Mouse (Mus musculus): ENCODE results near the gene Nin. TPM values are rescaled to one million over a fixed set of nuclear protein-coding genes. Genes with fewer than 3 reads are reported as not detected.

The Nin gene
- polyA plus RNA-seq, 1 experiment from 2014 or later = 9.4 TPM

GRCm38 (mm10) chr12:70101823-70102222 lies 11.7 kb downstream of the Nin start:
- H3K27ac ChIP-seq (ENCODE audit: low read depth, low read length) = no peak overlapping the region
- H3K4me3 ChIP-seq (ENCODE audit: low read length) = no peak overlapping the region
- H3K9me3 ChIP-seq (ENCODE audit: control insufficient read depth, low read length) = no peaks in the 10 kb centered on the region
- H3K36me3 ChIP-seq (ENCODE audit: control insufficient read depth, insufficient read depth, low read length) = 0 out of 2 replicates have a peak, but pooled peaks cover 2% of the 10 kb centered on the region
- no peak overlapping the region for H3K9ac ChIP-seq (ENCODE audit: low read depth, low read length)
- peaks cover 22% of the 10 kb centered on the region for H3K4me1 ChIP-seq (ENCODE audit: control insufficient read depth, insufficient read depth, low read depth, low read length)
- ATAC-seq = no peak
- no peak overlapping the region for H3K4me2 ChIP-seq (ENCODE audit: low read length)
- H3K27me3 ChIP-seq (replicated peaks; ENCODE audit: control insufficient read depth, insufficient read depth, low read length) = no peaks in the 10 kb centered on the region
- WGBS = 89% methylated on average over 5 of the region's 5 CpGs

GRCm38 (mm10) chr12:70097901-70098300 lies 15.6 kb downstream of the Nin start:
- WGBS = 75% methylated on average over 7 of the region's 7 CpGs
- H3K9me3 ChIP-seq (ENCODE audit: control insufficient read depth, low read length) = no peaks in the 10 kb centered on the region
- H3K9ac ChIP-seq (ENCODE audit: low read depth, low read length) = no peak overlapping the region
- no peak for ATAC-seq
- no peaks in the 10 kb centered on the region for H3K27me3 ChIP-seq (replicated peaks; ENCODE audit: control insufficient read depth, insufficient read depth, low read length)
- H3K4me3 ChIP-seq (ENCODE audit: low read length) = no peak overlapping the region
- peaks cover 2% of the 10 kb centered on the region; the same call in 1 of the 2 replicates for H3K4me1 ChIP-seq (ENCODE audit: control insufficient read depth, insufficient read depth, low read depth, low read length)
- no peak overlapping the region for H3K4me2 ChIP-seq (ENCODE audit: low read length)
- H3K27ac ChIP-seq (ENCODE audit: low read depth, low read length) = no peak overlapping the region
- 0 out of 2 replicates have a peak, but pooled peaks cover 2% of the 10 kb centered on the region for H3K36me3 ChIP-seq (ENCODE audit: control insufficient read depth, insufficient read depth, low read length)

DNA sequence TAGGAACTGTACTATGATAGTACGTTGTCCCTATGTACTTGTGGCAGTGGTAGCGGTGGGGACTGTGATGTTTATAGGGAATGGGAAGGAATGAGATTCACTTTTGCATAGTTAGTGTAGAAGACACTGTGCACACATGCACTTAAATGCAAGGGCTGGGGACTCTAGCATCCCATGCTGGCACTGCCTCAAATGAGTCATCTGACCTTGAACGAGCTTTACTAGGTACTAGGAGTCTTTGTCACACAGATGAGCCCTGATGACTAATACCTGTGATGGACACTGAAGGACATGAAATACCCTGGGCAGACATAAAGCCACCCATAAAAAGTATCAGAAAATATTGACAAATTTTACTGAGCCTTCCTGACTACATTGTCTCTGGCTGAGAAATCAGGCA lies 16.2 kb downstream of the Nin start:
- Histone ChIP-seq H3K4me1 (ENCODE audit: control insufficient read depth, insufficient read depth, low read depth, low read length) (peaks cover 2% of the 10 kb centered on the region; the same call in 1 of the 2 replicates), H3K27me3 (replicated peaks; ENCODE audit: control insufficient read depth, insufficient read depth, low read length) (no peaks in the 10 kb centered on the region), H3K9ac (ENCODE audit: low read depth, low read length) (no peak overlapping the region), H3K4me3 (ENCODE audit: low read length) (no peak overlapping the region), H3K4me2 (ENCODE audit: low read length) (no peak overlapping the region), H3K36me3 (ENCODE audit: control insufficient read depth, insufficient read depth, low read length) (0 out of 2 replicates have a peak, but pooled peaks cover 2% of the 10 kb centered on the region), H3K9me3 (ENCODE audit: control insufficient read depth, low read length) (no peaks in the 10 kb centered on the region), H3K27ac (ENCODE audit: low read depth, low read length) (no peak overlapping the region)
- ATAC-seq = no peak
- 94% methylated on average over 3 of the region's 3 CpGs for WGBS

DNA sequence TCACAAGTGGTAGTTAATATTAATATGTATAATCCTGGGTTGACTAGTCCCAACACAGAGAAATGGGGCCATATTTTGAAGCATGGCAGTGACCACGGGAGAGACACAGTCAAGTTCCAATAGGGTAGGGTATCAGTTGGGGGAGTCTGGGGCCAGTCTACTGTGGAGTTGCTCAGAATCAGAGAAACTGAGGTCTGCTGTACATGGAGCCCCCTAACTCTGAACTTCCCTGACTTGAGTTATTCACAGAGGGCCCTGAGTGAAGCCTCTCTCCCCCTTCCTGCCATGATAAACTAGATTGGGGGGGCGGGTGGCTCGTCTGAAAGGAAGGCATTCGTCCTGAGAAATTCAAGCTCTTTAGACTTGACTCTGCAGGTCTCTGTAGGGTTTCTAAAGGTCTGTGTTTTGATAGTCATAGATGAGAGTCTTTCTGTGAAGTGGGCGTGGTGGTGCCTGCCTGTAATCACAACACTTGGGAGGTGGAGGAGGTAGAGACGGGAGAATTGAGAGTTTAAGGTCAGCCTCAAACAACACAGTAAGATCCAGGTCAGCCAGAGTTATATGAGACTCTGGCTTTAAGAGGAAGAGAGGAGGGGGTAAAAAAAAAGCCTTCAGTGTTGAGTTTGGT lies 20.1 kb downstream of the Nin start:
- peaks cover 2% of the 10 kb centered on the region; the same call in 1 of the 2 replicates for H3K36me3 ChIP-seq (ENCODE audit: control insufficient read depth, insufficient read depth, low read length)
- H3K27me3 ChIP-seq (replicated peaks; ENCODE audit: control insufficient read depth, insufficient read depth, low read length) = no peaks in the 10 kb centered on the region
- H3K9ac ChIP-seq (ENCODE audit: low read depth, low read length) = no peak overlapping the region
- H3K4me2 ChIP-seq (ENCODE audit: low read length) = no peak overlapping the region
- H3K9me3 ChIP-seq (ENCODE audit: control insufficient read depth, low read length) = no peaks in the 10 kb centered on the region
- ATAC-seq = no peak
- peaks cover 2% of the 10 kb centered on the region; the same call in 1 of the 2 replicates for H3K4me1 ChIP-seq (ENCODE audit: control insufficient read depth, insufficient read depth, low read depth, low read length)
- no peak overlapping the region for H3K4me3 ChIP-seq (ENCODE audit: low read length)
- WGBS = 81% methylated on average over 5 of the region's 6 CpGs
- no peak overlapping the region for H3K27ac ChIP-seq (ENCODE audit: low read depth, low read length)

GRCm38 (mm10) chr12:70088297-70088696 lies 25.2 kb downstream of the Nin start:
- ATAC-seq = no peak
- WGBS = 93% methylated on average over 4 of the region's 4 CpGs
- H3K36me3 ChIP-seq (ENCODE audit: control insufficient read depth, insufficient read depth, low read length) = peaks cover 2% of the 10 kb centered on the region; the same call in 1 of the 2 replicates
- H3K4me1 ChIP-seq (ENCODE audit: control insufficient read depth, insufficient read depth, low read depth, low read length) = no peaks in the 10 kb centered on the region
- H3K27ac ChIP-seq (ENCODE audit: low read depth, low read length) = no peak overlapping the region
- no peak overlapping the region for H3K4me3 ChIP-seq (ENCODE audit: low read length)
- no peaks in the 10 kb centered on the region for H3K9me3 ChIP-seq (ENCODE audit: control insufficient read depth, low read length)
- H3K9ac ChIP-seq (ENCODE audit: low read depth, low read length) = no peak overlapping the region
- no peaks in the 10 kb centered on the region for H3K27me3 ChIP-seq (replicated peaks; ENCODE audit: control insufficient read depth, insufficient read depth, low read length)
- H3K4me2 ChIP-seq (ENCODE audit: low read length) = no peak overlapping the region

DNA sequence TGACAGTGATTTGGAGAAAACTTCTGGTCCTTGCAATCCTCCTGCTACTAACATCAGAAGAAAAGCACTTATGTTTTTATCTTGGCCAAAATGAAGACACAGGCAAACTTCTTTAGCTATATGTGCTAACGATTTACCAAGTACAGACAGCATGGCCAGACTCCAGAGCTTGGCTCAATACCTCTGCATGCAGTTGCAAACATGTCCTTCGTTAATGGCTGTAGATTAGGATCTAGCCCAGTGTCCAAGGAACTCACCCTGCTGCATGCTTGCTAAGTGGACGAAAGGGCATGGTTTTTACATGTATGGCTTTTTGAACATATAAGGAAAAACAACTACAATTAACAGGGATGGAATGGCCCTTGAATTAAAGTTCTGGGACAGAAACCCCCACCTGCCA lies 28.2 kb downstream of the Nin start:
- Histone ChIP-seq H3K4me3 (ENCODE audit: low read length) (no peak overlapping the region), H3K36me3 (ENCODE audit: control insufficient read depth, insufficient read depth, low read length) (peaks cover 2% of the 10 kb centered on the region; the same call in 1 of the 2 replicates), H3K27ac (ENCODE audit: low read depth, low read length) (no peak overlapping the region), H3K4me1 (ENCODE audit: control insufficient read depth, insufficient read depth, low read depth, low read length) (no peaks in the 10 kb centered on the region), H3K27me3 (replicated peaks; ENCODE audit: control insufficient read depth, insufficient read depth, low read length) (no peaks in the 10 kb centered on the region), H3K4me2 (ENCODE audit: low read length) (no peak overlapping the region), H3K9me3 (ENCODE audit: control insufficient read depth, low read length) (no peaks in the 10 kb centered on the region), H3K9ac (ENCODE audit: low read depth, low read length) (no peak overlapping the region)
- ATAC-seq = no peak
- 83% methylated on average over 3 of the region's 3 CpGs for WGBS

GRCm38 (mm10) chr12:70084198-70084597 lies 29.3 kb downstream of the Nin start:
- no peak overlapping the region for H3K9ac ChIP-seq (ENCODE audit: low read depth, low read length)
- H3K36me3 ChIP-seq (ENCODE audit: control insufficient read depth, insufficient read depth, low read length) = no peaks in the 10 kb centered on the region
- no peaks in the 10 kb centered on the region for H3K9me3 ChIP-seq (ENCODE audit: control insufficient read depth, low read length)
- ATAC-seq = no peak
- no peak overlapping the region for H3K4me3 ChIP-seq (ENCODE audit: low read length)
- H3K27me3 ChIP-seq (replicated peaks; ENCODE audit: control insufficient read depth, insufficient read depth, low read length) = no peaks in the 10 kb centered on the region
- no peaks in the 10 kb centered on the region for H3K4me1 ChIP-seq (ENCODE audit: control insufficient read depth, insufficient read depth, low read depth, low read length)
- 96% methylated on average over 5 of the region's 5 CpGs for WGBS
- H3K4me2 ChIP-seq (ENCODE audit: low read length) = no peak overlapping the region
- H3K27ac ChIP-seq (ENCODE audit: low read depth, low read length) = no peak overlapping the region

DNA sequence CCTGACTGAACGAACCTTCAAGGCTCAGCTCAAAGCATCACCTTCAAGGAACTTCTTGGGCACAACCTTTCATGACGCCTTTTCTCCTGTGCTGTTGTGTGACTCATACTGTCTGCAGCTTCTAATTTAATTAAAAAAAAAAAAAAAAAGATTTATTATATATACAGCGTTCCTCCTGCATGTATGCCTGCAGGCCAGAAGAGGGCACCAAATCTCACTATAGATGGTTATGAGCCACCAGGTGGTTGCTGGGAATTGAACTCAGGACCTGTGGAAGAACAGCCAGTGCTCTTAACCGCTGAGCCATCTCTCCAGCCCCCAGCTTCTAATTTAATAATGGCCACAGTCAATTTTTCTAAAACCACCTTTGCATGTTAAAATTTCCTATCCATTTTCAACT lies 29.8 kb downstream of the Nin start:
- no peak overlapping the region for H3K4me3 ChIP-seq (ENCODE audit: low read length)
- no peak overlapping the region for H3K9ac ChIP-seq (ENCODE audit: low read depth, low read length)
- no peak overlapping the region for H3K4me2 ChIP-seq (ENCODE audit: low read length)
- H3K36me3 ChIP-seq (ENCODE audit: control insufficient read depth, insufficient read depth, low read length) = no peaks in the 10 kb centered on the region
- 94% methylated on average over 4 of the region's 4 CpGs for WGBS
- no peak for ATAC-seq
- H3K9me3 ChIP-seq (ENCODE audit: control insufficient read depth, low read length) = no peaks in the 10 kb centered on the region
- H3K27ac ChIP-seq (ENCODE audit: low read depth, low read length) = no peak overlapping the region
- H3K27me3 ChIP-seq (replicated peaks; ENCODE audit: control insufficient read depth, insufficient read depth, low read length) = no peaks in the 10 kb centered on the region
- H3K4me1 ChIP-seq (ENCODE audit: control insufficient read depth, insufficient read depth, low read depth, low read length) = no peaks in the 10 kb centered on the region

- Histone ChIP-seq H3K9ac (ENCODE audit: low read depth, low read length) (no peak overlapping the region), H3K36me3 (ENCODE audit: control insufficient read depth, insufficient read depth, low read length) (no peaks in the 10 kb centered on the region), H3K27ac (ENCODE audit: low read depth, low read length) (no peak overlapping the region), H3K4me2 (ENCODE audit: low read length) (no peak overlapping the region), H3K9me3 (ENCODE audit: control insufficient read depth, low read length) (no peaks in the 10 kb centered on the region), H3K27me3 (replicated peaks; ENCODE audit: control insufficient read depth, insufficient read depth, low read length) (no peaks in the 10 kb centered on the region), H3K4me3 (ENCODE audit: low read length) (no peak overlapping the region), H3K4me1 (ENCODE audit: control insufficient read depth, insufficient read depth, low read depth, low read length) (no peaks in the 10 kb centered on the region)
- WGBS = 95% methylated on average over 3 of the region's 3 CpGs
- no peak for ATAC-seq
Observed at GRCm38 (mm10) chr12:70082935-70083532, 30.5 kb downstream of the Nin start.
